Mouse (Mus musculus) kidney, adult 2 months (tissue): ENCODE measurements at regions not wholly inside any gene's neighbourhood (a gene's known extent, or its start where the extent isn't known, plus 50 kb on each side); places are given as distances from the start of the nearest gene placed in this dataset.

Source experiments
- CTCF ChIP-seq: fragments of 200-500 bp; conservative IDR thresholded peaks from 2 replicates; pipeline ENCODE4 v1.5.1; 2011; ENCODE audit warnings: low read depth, mild to moderate bottlenecking, control low read depth, low read length, moderate library complexity, mixed read lengths; ENCODE audit not compliant: insufficient read depth, insufficient read length
- POLR2A ChIP-seq: fragments of 200-500 bp; IDR thresholded peaks from one replicate; pipeline ENCODE4 v1.6.1; 2011; ENCODE audit warnings: low read depth, low read length, control low read depth

GRCm38 (mm10) chr6:94776585-94776984 is 76.6 kb upstream of the Lrig1 start:
- TF ChIP-seq POLR2A (no peak), CTCF (no peak)
